Mouse (Mus musculus): Measurements from ENCODE around the gene Ccdc93. TPM values are rescaled to one million over a fixed set of nuclear protein-coding genes. Genes with fewer than 3 reads are reported as not detected.

The Ccdc93 gene
- polyA plus RNA-seq, 1 experiment from 2014 or later: 8.9 TPM

DNA sequence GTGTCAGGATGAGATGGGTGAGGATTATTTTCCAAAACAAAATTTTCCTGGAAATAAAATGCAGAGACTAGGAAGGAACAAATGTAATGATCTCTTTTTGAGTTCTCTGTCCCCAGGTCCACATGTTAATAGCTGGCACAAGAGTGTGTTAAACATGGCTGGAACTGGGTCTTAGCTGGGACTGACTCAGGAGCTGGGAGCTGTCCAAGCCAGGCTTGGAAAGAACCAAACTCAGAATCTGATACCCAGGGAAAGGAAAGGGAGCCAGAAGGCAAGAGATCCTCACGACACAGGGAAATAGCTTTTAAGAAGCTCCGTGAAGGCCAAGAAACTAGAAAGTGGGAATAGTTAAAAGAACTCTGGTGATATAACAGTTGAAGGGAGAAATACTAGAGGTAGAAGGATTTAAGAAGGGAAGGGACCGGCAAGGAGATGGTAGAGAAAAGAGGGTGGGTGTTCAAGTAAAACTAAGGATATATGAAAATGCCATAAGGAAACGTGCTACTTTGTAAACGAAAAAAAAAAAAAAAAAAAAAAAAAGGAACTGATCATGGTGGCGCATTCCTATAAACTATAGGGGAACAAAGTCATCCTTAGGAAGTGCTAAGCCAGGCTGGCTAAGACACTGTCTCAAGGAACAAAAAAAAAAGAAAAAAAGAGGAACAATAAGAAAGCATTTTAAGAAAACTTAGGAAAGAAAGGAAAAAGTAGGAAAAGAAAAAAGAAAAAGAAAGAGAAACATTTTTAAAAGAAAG lies 489 bp upstream of the Ccdc93 start:
- ATAC-seq (replicated peaks; ENCODE audit: insufficient number of reproducible peaks, low FRiP score, low TSS enrichment, low read depth) (no peak), DNase-seq (ENCODE audit: low spot score) (no peak)
- H3K36me3 ChIP-seq (replicated peaks; ENCODE audit: control insufficient read depth, insufficient read depth, low read depth, low read length): no peaks in the 10 kb centered on the region
- no peak overlapping the region for H3K27ac ChIP-seq (replicated peaks; ENCODE audit: low read depth, low read length)
- H3K4me1 ChIP-seq (ENCODE audit: control insufficient read depth, insufficient read depth, low read length): no peaks in the 10 kb centered on the region
- H3K4me3 ChIP-seq (ENCODE audit: low read depth, low read length): no peak overlapping the region; the same call in 1 of the 2 replicates
- no peaks in the 10 kb centered on the region for H3K9me3 ChIP-seq (replicated peaks; ENCODE audit: control insufficient read depth, low read length)
- no peak overlapping the region for H3K4me2 ChIP-seq (ENCODE audit: low read depth, low read length)
- H3K9ac ChIP-seq (replicated peaks; ENCODE audit: low read length): no peak overlapping the region
- H3K27me3 ChIP-seq (ENCODE audit: control insufficient read depth, insufficient read depth, low read length): no peaks in the 10 kb centered on the region
- WGBS: 17% methylated on average over 6 of the region's 6 CpGs

DNA sequence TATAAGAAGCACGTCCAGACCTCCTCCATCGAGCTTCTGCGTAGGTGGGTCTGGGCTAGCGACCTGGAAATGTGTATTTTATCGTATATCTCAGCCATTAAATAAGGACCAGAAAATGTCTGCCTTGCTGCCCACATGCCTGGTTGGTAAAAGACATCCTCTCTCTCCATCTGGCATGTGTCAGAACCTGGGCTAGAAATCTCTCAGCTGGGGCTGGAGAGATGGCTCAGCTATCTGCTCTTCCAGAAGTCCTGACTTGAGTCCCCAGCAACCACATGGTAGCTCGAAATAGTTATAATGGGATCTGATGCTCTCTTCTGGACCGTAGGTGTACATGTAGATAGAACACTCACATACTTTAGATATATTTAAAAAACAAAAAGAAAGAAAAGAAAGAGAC lies 5.1 kb downstream of the Ccdc93 start:
- no peak for DNase-seq (ENCODE audit: low spot score)
- no peak overlapping the region for H3K4me2 ChIP-seq (ENCODE audit: low read depth, low read length)
- H3K27me3 ChIP-seq (ENCODE audit: control insufficient read depth, insufficient read depth, low read length): no peaks in the 10 kb centered on the region
- H3K9ac ChIP-seq (replicated peaks; ENCODE audit: low read length): no peak overlapping the region
- H3K9me3 ChIP-seq (replicated peaks; ENCODE audit: control insufficient read depth, low read length): no peaks in the 10 kb centered on the region
- no peak overlapping the region for H3K27ac ChIP-seq (replicated peaks; ENCODE audit: low read depth, low read length)
- no peaks in the 10 kb centered on the region for H3K36me3 ChIP-seq (replicated peaks; ENCODE audit: control insufficient read depth, insufficient read depth, low read depth, low read length)
- H3K4me1 ChIP-seq (ENCODE audit: control insufficient read depth, insufficient read depth, low read length): no peaks in the 10 kb centered on the region
- WGBS: 95% methylated on average over 7 of the region's 7 CpGs
- H3K4me3 ChIP-seq (ENCODE audit: low read depth, low read length): no peak overlapping the region
- no peak for ATAC-seq (replicated peaks; ENCODE audit: insufficient number of reproducible peaks, low FRiP score, low TSS enrichment, low read depth)

GRCm38 (mm10) chr1:121440535-121441381 lies 9.9 kb downstream of the Ccdc93 start:
- H3K27me3 ChIP-seq (ENCODE audit: control insufficient read depth, insufficient read depth, low read length): no peaks in the 10 kb centered on the region
- H3K4me1 ChIP-seq (ENCODE audit: control insufficient read depth, insufficient read depth, low read length): no peaks in the 10 kb centered on the region
- no peak overlapping the region for H3K4me3 ChIP-seq (ENCODE audit: low read depth, low read length)
- DNase-seq (ENCODE audit: low spot score) (peak; percentile 79), ATAC-seq (replicated peaks; ENCODE audit: insufficient number of reproducible peaks, low FRiP score, low TSS enrichment, low read depth) (peak; percentile 64; the same call in 1 of the 2 replicates)
- H3K36me3 ChIP-seq (replicated peaks; ENCODE audit: control insufficient read depth, insufficient read depth, low read depth, low read length): no peaks in the 10 kb centered on the region; the same call in 1 of the 2 replicates
- no peak overlapping the region for H3K27ac ChIP-seq (replicated peaks; ENCODE audit: low read depth, low read length)
- H3K9ac ChIP-seq (replicated peaks; ENCODE audit: low read length): no peak overlapping the region
- H3K4me2 ChIP-seq (ENCODE audit: low read depth, low read length): no peak overlapping the region
- WGBS: 63% methylated on average over 13 of the region's 13 CpGs
- no peaks in the 10 kb centered on the region for H3K9me3 ChIP-seq (replicated peaks; ENCODE audit: control insufficient read depth, low read length)

- no peaks in the 10 kb centered on the region; the same call in 1 of the 2 replicates for H3K36me3 ChIP-seq (replicated peaks; ENCODE audit: control insufficient read depth, insufficient read depth, low read depth, low read length)
Observed at GRCm38 (mm10) chr1:121444147-121444546, 13.3 kb downstream of the Ccdc93 start.

GRCm38 (mm10) chr1:121447216-121447615 lies 16.4 kb downstream of the Ccdc93 start:
- Histone ChIP-seq H3K9me3 (replicated peaks; ENCODE audit: control insufficient read depth, low read length) (no peaks in the 10 kb centered on the region), H3K4me3 (ENCODE audit: low read depth, low read length) (no peak overlapping the region), H3K27ac (replicated peaks; ENCODE audit: low read depth, low read length) (no peak overlapping the region), H3K4me2 (ENCODE audit: low read depth, low read length) (no peak overlapping the region), H3K36me3 (replicated peaks; ENCODE audit: control insufficient read depth, insufficient read depth, low read depth, low read length) (no peaks in the 10 kb centered on the region; the same call in 1 of the 2 replicates), H3K27me3 (ENCODE audit: control insufficient read depth, insufficient read depth, low read length) (no peaks in the 10 kb centered on the region), H3K9ac (replicated peaks; ENCODE audit: low read length) (no peak overlapping the region), H3K4me1 (ENCODE audit: control insufficient read depth, insufficient read depth, low read length) (no peaks in the 10 kb centered on the region; the same call in none of the 2 replicates)
- DNase-seq (ENCODE audit: low spot score) (no peak), ATAC-seq (replicated peaks; ENCODE audit: insufficient number of reproducible peaks, low FRiP score, low TSS enrichment, low read depth) (no peak)
- 91% methylated on average over 10 of the region's 10 CpGs for WGBS

More at GRCm38 (mm10) chr1:121444147-121444546, 13.3 kb downstream of the Ccdc93 start:
- Histone ChIP-seq H3K4me2 (ENCODE audit: low read depth, low read length) (no peak overlapping the region), H3K27me3 (ENCODE audit: control insufficient read depth, insufficient read depth, low read length) (no peaks in the 10 kb centered on the region), H3K4me1 (ENCODE audit: control insufficient read depth, insufficient read depth, low read length) (no peaks in the 10 kb centered on the region), H3K9me3 (replicated peaks; ENCODE audit: control insufficient read depth, low read length) (no peaks in the 10 kb centered on the region), H3K4me3 (ENCODE audit: low read depth, low read length) (no peak overlapping the region), H3K9ac (replicated peaks; ENCODE audit: low read length) (no peak overlapping the region), H3K27ac (replicated peaks; ENCODE audit: low read depth, low read length) (no peak overlapping the region)
- DNase-seq (ENCODE audit: low spot score) (no peak), ATAC-seq (replicated peaks; ENCODE audit: insufficient number of reproducible peaks, low FRiP score, low TSS enrichment, low read depth) (no peak)
- 96% methylated on average over 6 of the region's 6 CpGs for WGBS

- WGBS: 91% methylated on average over 19 of the region's 19 CpGs
- H3K4me3 ChIP-seq (ENCODE audit: low read depth, low read length): no peak overlapping the region
- no peak overlapping the region for H3K4me2 ChIP-seq (ENCODE audit: low read depth, low read length)
- no peak overlapping the region for H3K9ac ChIP-seq (replicated peaks; ENCODE audit: low read length)
- H3K36me3 ChIP-seq (replicated peaks; ENCODE audit: control insufficient read depth, insufficient read depth, low read depth, low read length): no peaks in the 10 kb centered on the region; the same call in 1 of the 2 replicates
- DNase-seq (ENCODE audit: low spot score): no peak
- H3K4me1 ChIP-seq (ENCODE audit: control insufficient read depth, insufficient read depth, low read length): no peaks in the 10 kb centered on the region; the same call in none of the 2 replicates
- H3K27ac ChIP-seq (replicated peaks; ENCODE audit: low read depth, low read length): no peak overlapping the region
- no peaks in the 10 kb centered on the region for H3K27me3 ChIP-seq (ENCODE audit: control insufficient read depth, insufficient read depth, low read length)
- H3K9me3 ChIP-seq (replicated peaks; ENCODE audit: control insufficient read depth, low read length): no peaks in the 10 kb centered on the region
- ATAC-seq (replicated peaks; ENCODE audit: insufficient number of reproducible peaks, low FRiP score, low TSS enrichment, low read depth): no peak
Observed at GRCm38 (mm10) chr1:121448166-121448565, 17.3 kb downstream of the Ccdc93 start.

DNA sequence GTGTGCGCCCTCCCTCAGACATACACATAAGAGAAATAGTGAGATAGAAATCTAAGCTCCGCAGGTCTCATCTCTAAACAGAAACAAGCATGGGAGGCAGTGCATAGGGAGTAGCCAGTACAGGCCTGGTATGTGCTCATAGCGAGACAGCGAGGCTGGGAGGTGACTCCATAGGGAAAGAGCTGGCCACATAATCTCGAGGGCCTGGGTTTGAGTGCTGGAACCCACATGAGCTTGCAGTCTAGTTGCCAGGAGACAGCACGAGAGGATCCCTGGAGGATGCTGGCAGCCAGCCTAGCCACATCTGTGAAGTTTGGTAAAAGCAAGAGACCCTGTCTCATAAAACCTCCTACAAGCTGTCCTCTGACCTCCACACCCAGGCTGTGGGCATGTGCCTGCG lies 20.2 kb downstream of the Ccdc93 start:
- H3K27me3 ChIP-seq (ENCODE audit: control insufficient read depth, insufficient read depth, low read length): no peaks in the 10 kb centered on the region
- no peak overlapping the region for H3K9ac ChIP-seq (replicated peaks; ENCODE audit: low read length)
- no peaks in the 10 kb centered on the region for H3K9me3 ChIP-seq (replicated peaks; ENCODE audit: control insufficient read depth, low read length)
- ATAC-seq (replicated peaks; ENCODE audit: insufficient number of reproducible peaks, low FRiP score, low TSS enrichment, low read depth) (no peak), DNase-seq (ENCODE audit: low spot score) (no peak)
- H3K36me3 ChIP-seq (replicated peaks; ENCODE audit: control insufficient read depth, insufficient read depth, low read depth, low read length): no peaks in the 10 kb centered on the region; the same call in 1 of the 2 replicates
- no peak overlapping the region for H3K4me3 ChIP-seq (ENCODE audit: low read depth, low read length)
- no peak overlapping the region for H3K27ac ChIP-seq (replicated peaks; ENCODE audit: low read depth, low read length)
- no peaks in the 10 kb centered on the region; the same call in none of the 2 replicates for H3K4me1 ChIP-seq (ENCODE audit: control insufficient read depth, insufficient read depth, low read length)
- no peak overlapping the region for H3K4me2 ChIP-seq (ENCODE audit: low read depth, low read length)
- 89% methylated on average over 7 of the region's 7 CpGs for WGBS

Data from embryonic facial prominence, embryonic 11.5 days (tissue).